Mouse (Mus musculus): ENCODE measurements at regions not wholly inside any gene's neighbourhood (a gene's known extent, or its start where the extent isn't known, plus 50 kb on each side); places are given as distances from the start of the nearest gene placed in this dataset.

DNA sequence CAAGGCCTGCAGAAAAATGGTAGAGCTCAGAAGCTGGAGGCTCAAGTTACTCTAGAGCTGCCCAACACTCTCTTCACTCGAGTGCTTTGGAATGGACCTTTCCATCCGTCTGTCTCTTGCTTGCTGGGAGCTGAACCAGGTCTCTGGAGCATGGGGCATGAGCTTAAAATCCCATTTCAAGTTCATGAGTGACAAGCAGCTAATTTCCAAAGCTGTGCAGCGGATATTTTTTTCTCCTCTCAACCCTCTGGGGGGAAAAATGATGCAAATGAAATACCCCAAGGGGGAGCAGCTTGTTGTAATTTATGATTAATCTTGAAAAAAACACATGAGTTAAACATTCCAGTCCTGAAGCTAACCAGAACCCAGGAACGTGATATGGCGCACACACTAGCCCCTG lies 101.2 kb upstream of the Habp2 start:
- TF ChIP-seq CTCF (IDR thresholded peaks at IDR 0.05) = no peak
- TF ChIP-seq EP300 (IDR thresholded peaks at IDR 0.05) = no peak
